Mouse (Mus musculus): ENCODE results near the gene Akt2. TPM values are rescaled to one million over a fixed set of nuclear protein-coding genes. Genes with fewer than 3 reads are reported as not detected.
A peak's percentile ranks its signal among the peaks of the same experiment; 100 is the strongest.

Akt2 gene
- polyA plus RNA-seq, 1 experiment from 2014 or later, result 98.9 TPM

DNA sequence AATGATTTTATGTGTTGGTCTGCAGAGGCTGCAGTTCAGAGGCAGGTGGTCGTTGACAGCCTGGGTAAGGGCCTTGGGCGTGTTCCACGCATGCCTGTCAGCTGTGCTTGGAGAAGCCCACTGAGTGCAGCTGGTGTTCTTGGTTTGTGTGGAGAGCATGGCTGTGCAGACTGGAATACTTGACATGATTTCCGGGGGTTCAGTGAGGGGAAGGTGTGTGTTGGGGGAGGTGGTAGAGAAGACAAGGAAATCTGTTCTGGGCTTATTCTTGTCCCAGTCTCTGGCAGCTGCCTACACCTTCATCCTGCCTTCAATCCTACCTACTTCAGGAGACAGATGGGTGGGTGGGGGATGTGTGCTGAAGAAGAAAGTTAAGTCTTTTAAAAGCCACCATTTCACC is 10.3 kb downstream of the Akt2 start:
- 57% methylated on average over 4 of the region's 4 CpGs for WGBS
- H3K4me2 ChIP-seq, result no peak overlapping the region
- no peaks in the 10 kb centered on the region for H3K9me3 ChIP-seq (ENCODE audit: low read depth, low read length)
- H3K27me3 ChIP-seq (ENCODE audit: insufficient read depth, low read length), result no peaks in the 10 kb centered on the region
- H3K9ac ChIP-seq, result no peak overlapping the region
- H3K4me1 ChIP-seq (ENCODE audit: insufficient read depth), result peaks cover 38% of the 10 kb centered on the region
- no peak overlapping the region for H3K27ac ChIP-seq (ENCODE audit: low read depth)
- DNase-seq, result no peak
- no peak overlapping the region for H3K4me3 ChIP-seq (ENCODE audit: low read depth, low read length)
- TF ChIP-seq CTCF (IDR thresholded peaks at IDR 0.05; ENCODE audit: low read depth), result no peak
- no peak for ATAC-seq (ENCODE audit: insufficient read depth)
- no peaks in the 10 kb centered on the region for H3K36me3 ChIP-seq (ENCODE audit: insufficient read depth)

DNA sequence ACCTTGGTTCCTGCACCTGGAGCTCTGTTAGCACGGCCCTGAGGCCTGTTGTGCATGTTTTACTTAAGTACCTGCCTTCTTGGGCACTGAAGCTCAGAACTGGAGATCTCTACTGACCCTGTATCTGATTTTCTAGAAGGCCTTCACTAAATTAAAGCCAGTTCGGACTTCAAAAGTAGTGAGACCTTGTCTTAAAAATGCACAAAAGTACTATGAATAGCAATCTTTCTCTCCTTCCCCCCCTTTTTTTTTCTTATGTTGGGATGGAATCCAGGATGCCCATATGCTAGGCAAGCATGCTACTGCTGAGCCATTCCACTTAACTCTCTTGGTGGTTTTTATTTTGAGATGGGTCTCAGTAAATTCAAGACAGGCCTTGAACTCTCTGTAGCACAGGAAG is 10.8 kb downstream of the Akt2 start:
- no peak overlapping the region for H3K4me2 ChIP-seq
- no peak overlapping the region for H3K27ac ChIP-seq (ENCODE audit: low read depth)
- H3K4me1 ChIP-seq (ENCODE audit: insufficient read depth), result peaks cover 41% of the 10 kb centered on the region
- ATAC-seq (ENCODE audit: insufficient read depth) (no peak), DNase-seq (no peak)
- H3K9ac ChIP-seq, result no peak overlapping the region
- 63% methylated on average over 2 of the region's 2 CpGs for WGBS
- H3K27me3 ChIP-seq (ENCODE audit: insufficient read depth, low read length), result no peaks in the 10 kb centered on the region
- H3K9me3 ChIP-seq (ENCODE audit: low read depth, low read length), result no peaks in the 10 kb centered on the region
- H3K36me3 ChIP-seq (ENCODE audit: insufficient read depth), result no peaks in the 10 kb centered on the region
- H3K4me3 ChIP-seq (ENCODE audit: low read depth, low read length), result no peak overlapping the region
- no peak for TF ChIP-seq CTCF (IDR thresholded peaks at IDR 0.05; ENCODE audit: low read depth)

DNA sequence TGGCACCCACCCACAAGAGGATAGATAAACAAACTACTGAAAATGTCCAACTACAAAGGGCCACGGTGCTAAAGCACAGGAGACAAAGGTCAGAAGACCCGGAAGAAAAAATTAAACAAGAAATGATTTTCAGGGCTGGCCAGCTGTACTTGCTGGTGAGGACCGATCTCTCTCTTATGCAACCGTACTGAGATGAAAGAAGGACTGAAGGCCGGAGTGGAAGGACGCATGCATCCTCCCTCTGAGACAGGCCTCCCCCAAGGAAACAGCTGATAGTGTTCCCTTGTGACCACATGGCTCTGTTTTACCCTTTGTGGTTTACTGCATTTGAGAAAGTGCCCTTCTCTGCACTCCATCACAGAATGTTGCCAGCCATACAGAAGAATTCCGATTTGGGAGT is 11.5 kb downstream of the Akt2 start:
- Histone ChIP-seq H3K27ac (ENCODE audit: low read depth) (no peak overlapping the region), H3K4me3 (ENCODE audit: low read depth, low read length) (no peak overlapping the region), H3K27me3 (ENCODE audit: insufficient read depth, low read length) (no peaks in the 10 kb centered on the region), H3K4me2 (no peak overlapping the region), H3K4me1 (ENCODE audit: insufficient read depth) (peaks cover 41% of the 10 kb centered on the region), H3K9me3 (ENCODE audit: low read depth, low read length) (no peaks in the 10 kb centered on the region), H3K36me3 (ENCODE audit: insufficient read depth) (0 out of 2 replicates have a peak, but pooled peaks cover 3% of the 10 kb centered on the region), H3K9ac (no peak overlapping the region)
- whole genome bisulfite sequencing, result 46% methylated on average over 7 of the region's 7 CpGs
- no peak for ATAC-seq (ENCODE audit: insufficient read depth)
- no peak for DNase-seq
- TF ChIP-seq CTCF (IDR thresholded peaks at IDR 0.05; ENCODE audit: low read depth), result no peak

DNA sequence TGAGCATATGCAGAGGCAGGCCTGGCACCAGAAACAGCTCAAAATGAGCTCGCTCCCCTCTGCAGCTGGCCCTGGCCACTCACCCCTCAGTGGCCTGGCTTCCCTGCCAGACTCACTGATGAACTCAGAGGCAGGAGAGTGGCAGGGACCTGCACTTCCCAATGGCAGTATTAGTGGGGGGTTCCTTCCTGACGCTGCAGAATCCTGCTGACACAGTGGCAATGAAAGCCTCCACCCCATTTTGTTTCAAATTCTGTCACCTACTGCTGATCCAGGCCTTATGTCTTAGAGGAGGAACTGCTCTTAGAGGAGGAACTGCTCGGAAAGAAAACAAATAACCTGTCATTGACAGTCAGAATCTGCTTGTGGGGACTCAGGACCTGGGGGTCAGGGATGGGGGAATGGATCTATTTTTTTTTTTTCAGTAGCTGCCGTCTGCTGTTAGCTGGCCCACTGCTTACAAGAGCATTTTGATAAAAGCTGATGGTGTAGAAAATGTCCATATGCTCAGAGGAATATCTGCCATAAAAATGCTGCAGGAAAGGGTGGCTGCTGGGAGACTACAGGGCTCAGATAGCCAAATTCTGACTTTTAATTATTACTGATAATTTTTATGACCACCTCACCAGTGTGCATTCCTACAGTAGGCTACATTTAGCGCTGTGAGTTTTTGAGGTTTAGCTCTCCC is 13.5 kb downstream of the Akt2 start:
- Histone ChIP-seq H3K4me1 (ENCODE audit: insufficient read depth) (peaks cover 41% of the 10 kb centered on the region), H3K27me3 (ENCODE audit: insufficient read depth, low read length) (no peaks in the 10 kb centered on the region), H3K4me2 (peak overlapping the region; percentile 42), H3K9ac (peak overlapping the region; percentile 23; the same call in 1 of the 2 replicates), H3K36me3 (ENCODE audit: insufficient read depth) (peaks cover 21% of the 10 kb centered on the region), H3K9me3 (ENCODE audit: low read depth, low read length) (no peaks in the 10 kb centered on the region), H3K4me3 (ENCODE audit: low read depth, low read length) (no peak overlapping the region), H3K27ac (ENCODE audit: low read depth) (peak overlapping the region; percentile 81)
- peak; percentile 57 for DNase-seq
- ATAC-seq (ENCODE audit: insufficient read depth), result peak; percentile 29; the same call in 1 of the 2 replicates
- no peak for TF ChIP-seq CTCF (IDR thresholded peaks at IDR 0.05; ENCODE audit: low read depth)
- WGBS, result 32% methylated on average over 5 of the region's 5 CpGs

DNA sequence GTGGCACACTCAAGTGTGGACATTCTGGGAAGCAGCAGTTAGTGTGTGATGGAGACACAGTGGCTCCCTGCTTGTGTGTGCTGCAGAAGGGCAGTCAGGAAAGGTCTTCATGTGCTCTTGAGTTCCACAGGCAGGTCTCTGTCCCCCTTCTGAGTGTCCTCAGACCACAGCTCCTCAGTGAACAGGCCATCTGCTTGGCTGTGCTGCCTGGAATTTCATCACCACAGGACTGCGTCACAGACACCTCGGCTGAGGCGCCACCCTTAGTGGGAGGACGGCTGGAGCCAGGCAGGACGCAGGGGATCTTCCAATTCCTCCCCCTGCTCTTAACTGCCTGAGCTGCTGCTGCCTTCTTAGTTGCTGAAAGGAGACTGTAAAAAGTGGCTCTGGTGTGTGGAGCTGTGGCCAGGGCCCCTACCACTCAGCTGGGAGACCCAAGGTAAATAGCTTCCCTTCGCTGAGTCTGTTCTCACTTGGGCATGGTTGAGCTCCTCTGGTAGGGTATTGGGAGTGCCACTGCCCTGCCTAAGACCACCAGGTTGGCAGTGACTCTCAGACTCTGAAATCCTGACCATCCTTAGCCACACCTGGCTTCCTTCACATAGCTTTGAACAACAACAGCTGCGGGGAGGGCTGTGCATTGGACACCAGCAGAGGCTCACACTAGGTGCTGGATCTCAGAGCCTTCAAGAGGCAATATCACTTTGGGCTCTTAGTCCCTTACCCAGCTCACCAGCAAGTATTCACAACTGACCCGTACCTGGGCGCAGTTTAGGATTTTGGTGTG is 14.3 kb downstream of the Akt2 start:
- Histone ChIP-seq H3K27me3 (ENCODE audit: insufficient read depth, low read length) (no peaks in the 10 kb centered on the region), H3K4me3 (ENCODE audit: low read depth, low read length) (no peak overlapping the region), H3K36me3 (ENCODE audit: insufficient read depth) (peaks cover 30% of the 10 kb centered on the region), H3K9ac (peak overlapping the region; percentile 23), H3K9me3 (ENCODE audit: low read depth, low read length) (no peaks in the 10 kb centered on the region), H3K4me1 (ENCODE audit: insufficient read depth) (peaks cover 41% of the 10 kb centered on the region), H3K27ac (ENCODE audit: low read depth) (peak overlapping the region; percentile 81), H3K4me2 (peak overlapping the region; percentile 42)
- DNase-seq, result peak; percentile 85
- no peak for TF ChIP-seq CTCF (IDR thresholded peaks at IDR 0.05; ENCODE audit: low read depth)
- ATAC-seq (ENCODE audit: insufficient read depth), result peak; percentile 83
- WGBS, result 46% methylated on average over 9 of the region's 9 CpGs

DNA sequence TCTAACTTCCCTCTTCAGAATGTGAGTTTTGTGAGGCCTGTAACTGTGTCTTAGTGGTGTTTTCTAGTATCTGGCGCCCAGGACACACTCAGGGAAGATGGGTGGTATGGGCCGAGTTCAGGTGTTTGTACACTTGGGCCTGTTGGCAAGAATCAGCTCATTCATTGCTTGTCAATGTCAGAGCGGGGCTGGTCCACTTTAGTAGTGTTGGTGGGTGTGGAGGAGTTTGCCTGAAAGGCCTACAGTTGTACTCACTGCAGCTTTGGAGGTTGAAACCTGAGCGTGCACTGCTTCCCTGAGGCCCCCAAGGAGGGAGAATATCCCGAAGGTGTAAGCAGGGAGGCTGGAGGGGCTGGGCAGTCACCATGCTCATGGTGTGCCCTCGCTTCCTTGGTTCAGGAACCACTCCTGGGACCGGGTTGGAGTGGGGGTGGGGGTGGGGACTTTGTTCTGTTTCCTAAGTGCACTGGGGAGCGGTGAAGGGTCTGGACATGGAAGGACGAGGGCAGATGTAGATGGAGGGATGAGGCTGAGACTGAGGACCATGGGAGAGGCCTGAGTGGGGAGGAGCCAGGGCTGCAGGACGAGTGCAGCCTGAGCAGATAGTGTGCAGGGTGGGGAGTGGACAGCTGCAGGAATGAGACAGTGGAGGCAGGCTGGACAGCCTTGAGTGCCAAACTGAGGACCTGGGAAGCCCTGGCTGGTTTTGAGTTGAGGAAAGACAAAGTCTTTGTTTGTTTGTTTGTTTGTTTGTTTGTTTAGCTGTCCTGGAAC is 15.3 kb downstream of the Akt2 start:
- H3K4me1 ChIP-seq (ENCODE audit: insufficient read depth), result peaks cover 34% of the 10 kb centered on the region
- H3K36me3 ChIP-seq (ENCODE audit: insufficient read depth), result peaks cover 35% of the 10 kb centered on the region
- no peak for DNase-seq
- TF ChIP-seq CTCF (IDR thresholded peaks at IDR 0.05; ENCODE audit: low read depth), result no peak
- H3K4me3 ChIP-seq (ENCODE audit: low read depth, low read length), result no peak overlapping the region
- no peak overlapping the region for H3K27ac ChIP-seq (ENCODE audit: low read depth)
- 0 out of 2 replicates have a peak, but pooled peaks have one; percentile 36 for ATAC-seq (ENCODE audit: insufficient read depth)
- peak overlapping the region; percentile 20; the same call in 1 of the 2 replicates for H3K9ac ChIP-seq
- 44% methylated on average over 10 of the region's 10 CpGs for WGBS
- peak overlapping the region; percentile 3; the same call in 1 of the 2 replicates for H3K4me2 ChIP-seq
- H3K9me3 ChIP-seq (ENCODE audit: low read depth, low read length), result no peaks in the 10 kb centered on the region
- no peaks in the 10 kb centered on the region for H3K27me3 ChIP-seq (ENCODE audit: insufficient read depth, low read length)
